Mouse (Mus musculus): ENCODE results near the gene Pdlim5. TPM values are rescaled to one million over a fixed set of nuclear protein-coding genes. Genes with fewer than 3 reads are reported as not detected.

Pdlim5 gene
- total RNA-seq, 2 experiments from 2014 or later, result 5.5 to 22.6 TPM

DNA sequence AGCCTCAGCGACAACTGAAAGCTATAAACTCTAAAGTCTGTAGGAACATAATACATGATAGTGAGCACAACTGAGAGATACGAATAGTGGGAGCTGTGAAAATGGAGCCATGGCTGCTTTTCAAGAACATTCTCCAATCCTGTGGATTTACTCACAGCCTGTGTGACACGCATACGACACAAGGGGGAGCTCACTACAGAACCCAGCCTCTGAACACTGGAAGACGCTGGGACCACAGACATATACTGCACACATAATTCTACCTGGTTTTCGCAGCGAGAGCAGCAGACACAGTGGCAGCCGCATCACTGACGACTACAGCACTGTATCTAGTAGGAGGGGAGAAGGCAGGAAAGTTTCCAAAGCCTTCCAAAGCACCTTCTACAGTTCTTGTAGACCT is 112.8 kb downstream of the Pdlim5 start:
- peak; percentile 74 for ATAC-seq (replicated peaks; ENCODE audit: low FRiP score, poor library complexity, severe bottlenecking)

DNA sequence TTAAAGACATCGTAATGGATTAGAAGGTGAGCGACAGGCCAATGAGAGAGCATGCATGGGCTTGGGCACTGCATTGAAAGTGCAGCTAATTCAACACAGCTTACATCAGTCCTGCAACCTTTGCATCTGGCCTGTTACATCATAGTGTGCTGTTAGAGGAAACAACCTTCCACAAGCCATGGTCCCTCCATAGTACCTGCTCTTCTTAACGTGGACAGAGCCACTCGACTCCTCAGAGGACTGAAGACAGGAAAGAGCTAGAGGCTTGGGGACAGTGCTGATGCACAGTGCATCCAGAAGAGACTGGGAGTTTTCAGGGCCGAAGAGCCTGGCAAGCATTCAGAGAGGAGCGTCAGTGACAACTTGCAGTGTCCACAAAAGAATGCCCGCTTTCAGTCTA is 113.8 kb downstream of the Pdlim5 start:
- ATAC-seq (replicated peaks; ENCODE audit: low FRiP score, poor library complexity, severe bottlenecking), result no peak

DNA sequence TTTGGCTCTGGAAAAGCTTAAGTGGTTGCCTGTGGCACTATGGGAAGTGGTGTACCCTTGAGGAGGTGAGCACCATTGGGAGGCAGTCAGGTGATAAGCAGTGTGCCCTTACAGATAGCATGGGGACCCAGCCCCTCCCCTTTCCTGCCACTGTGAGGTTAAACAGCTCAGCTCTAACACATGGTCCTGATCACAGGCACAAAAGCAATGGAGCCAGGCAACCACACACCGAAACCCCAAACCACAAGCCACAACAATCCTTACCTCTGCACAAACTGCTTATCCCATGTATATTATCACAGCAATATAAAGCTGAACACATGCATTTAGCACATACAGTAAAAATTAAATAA is 114.4 kb downstream of the Pdlim5 start:
- ATAC-seq (replicated peaks; ENCODE audit: low FRiP score, poor library complexity, severe bottlenecking), result no peak

DNA sequence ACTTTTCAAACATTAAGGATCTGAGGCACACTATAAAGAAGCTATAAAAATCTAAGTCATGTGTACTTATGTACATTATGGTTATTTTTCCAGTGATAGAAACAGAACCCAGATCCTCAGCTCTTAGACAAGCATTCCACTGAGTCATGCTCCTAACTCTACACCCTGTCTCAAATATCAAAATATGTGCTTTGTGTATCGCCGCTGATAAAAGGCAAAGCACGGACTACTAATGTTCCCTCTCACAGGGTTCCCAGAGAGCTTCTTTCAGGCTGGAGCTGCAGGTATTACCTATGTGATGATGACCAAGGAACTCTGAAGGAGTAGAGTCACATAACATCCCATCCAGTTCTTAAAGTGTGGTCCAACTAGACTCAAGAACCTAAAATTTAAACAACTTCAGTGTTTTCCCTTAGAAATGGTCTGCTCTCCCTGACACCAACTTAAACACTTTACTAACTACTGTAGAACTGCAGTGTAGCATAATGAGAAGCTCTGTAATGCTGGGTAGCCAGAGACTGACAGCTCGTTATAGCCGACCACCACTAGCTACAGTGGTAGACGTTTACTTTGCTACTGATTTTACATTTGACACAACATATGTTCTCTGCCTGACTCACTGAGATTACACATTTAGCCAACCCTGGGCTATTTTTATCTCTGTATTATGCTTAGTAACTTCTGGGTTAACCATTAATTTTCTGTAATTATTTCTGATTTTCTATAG is 115.0 kb downstream of the Pdlim5 start:
- no peak for ATAC-seq (replicated peaks; ENCODE audit: low FRiP score, poor library complexity, severe bottlenecking)

DNA sequence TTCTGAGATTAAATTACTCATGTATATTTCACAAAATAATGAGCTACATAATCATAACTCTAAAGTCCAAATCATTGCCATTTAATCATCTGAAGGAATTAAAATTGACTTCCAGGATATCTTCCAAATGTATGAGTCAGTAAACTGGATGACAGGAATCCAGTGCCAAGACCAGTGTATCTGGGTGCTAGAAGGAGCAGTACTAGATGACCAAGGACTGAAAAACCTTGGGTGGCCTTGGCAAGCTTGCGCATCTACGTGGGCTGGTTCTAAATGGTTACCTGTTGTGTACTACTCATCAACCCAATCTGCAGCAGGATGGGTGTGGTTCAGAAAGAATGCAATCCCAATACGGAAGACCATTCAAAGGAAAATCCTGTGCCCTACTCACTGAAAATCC is 116.5 kb downstream of the Pdlim5 start:
- no peak for ATAC-seq (replicated peaks; ENCODE audit: low FRiP score, poor library complexity, severe bottlenecking)

DNA sequence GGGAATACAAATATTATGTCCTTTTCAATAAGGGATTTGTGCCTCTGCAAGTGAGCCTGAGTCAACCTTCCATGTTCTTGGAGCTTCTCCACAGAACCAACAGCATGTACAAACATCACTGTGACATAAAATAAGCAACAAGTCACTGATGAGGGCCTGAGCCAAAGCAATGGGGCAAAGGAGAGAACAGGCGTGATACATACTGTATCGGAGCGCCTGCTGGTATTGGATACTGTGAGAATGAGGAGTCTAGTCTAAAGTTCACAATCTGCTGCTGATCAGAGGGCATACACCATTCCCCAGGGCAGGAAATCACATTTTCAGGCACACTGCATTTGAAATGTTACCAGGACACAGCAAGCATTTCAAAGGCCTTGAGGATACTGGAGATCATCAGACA is 119.0 kb downstream of the Pdlim5 start:
- no peak for ATAC-seq (replicated peaks; ENCODE audit: low FRiP score, poor library complexity, severe bottlenecking)

DNA sequence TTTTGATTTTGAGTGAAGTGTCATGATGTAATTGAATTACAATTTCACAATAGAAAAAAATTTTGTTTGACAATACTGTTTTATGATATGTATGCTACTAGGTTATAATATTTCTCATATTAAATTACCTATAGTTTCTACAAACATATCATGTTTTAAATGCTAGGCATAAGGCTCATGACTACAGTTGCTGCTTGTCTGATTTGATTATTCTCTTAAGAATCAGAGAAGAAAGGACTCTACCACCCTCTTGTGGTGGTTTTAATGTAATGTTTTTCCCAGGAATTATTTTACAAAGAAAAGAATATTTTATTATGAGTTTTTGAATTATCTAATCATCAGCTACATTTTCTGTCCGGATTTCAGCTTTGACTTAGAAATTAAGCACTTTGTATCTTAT is 120.5 kb downstream of the Pdlim5 start:
- ATAC-seq (replicated peaks; ENCODE audit: low FRiP score, poor library complexity, severe bottlenecking), result no peak

DNA sequence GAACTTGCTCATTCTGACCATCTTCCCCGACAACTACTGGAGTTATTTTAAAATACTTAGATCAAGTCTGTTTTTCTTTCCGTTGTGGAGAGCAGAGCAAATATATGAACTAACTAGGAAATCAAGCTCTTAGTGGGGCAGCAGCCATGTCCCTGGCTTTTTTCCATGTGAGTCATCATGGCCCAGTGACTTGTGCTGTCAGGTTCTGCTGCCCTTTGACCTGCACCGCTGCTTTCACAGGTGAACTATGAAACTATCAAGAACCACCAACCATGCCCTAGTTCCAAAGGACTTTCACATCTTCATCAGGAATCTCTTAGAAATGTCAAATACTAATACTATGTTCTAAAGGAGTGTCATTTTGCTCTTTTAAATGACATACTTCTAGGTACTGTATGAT is 121.0 kb downstream of the Pdlim5 start:
- ATAC-seq (replicated peaks; ENCODE audit: low FRiP score, poor library complexity, severe bottlenecking), result no peak

DNA sequence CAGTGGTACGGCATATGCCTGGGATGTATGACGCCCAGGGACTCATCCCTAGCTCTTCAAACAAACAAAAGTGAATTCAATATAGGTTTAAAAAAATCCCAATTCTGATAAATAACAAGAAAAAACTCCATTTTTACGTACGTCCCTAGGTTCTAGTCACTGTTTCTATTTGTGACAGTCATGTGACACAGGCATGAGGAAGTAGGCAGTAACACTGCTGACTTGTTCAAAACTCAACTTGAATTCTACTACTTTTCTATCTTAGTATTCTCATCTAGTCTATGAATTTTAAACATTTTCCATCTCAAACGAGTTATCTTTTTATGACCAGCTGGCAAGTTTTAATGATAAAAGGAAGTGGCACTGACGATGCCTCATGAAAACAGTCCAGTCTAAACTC is 122.2 kb downstream of the Pdlim5 start:
- ATAC-seq (replicated peaks; ENCODE audit: low FRiP score, poor library complexity, severe bottlenecking), result no peak

DNA sequence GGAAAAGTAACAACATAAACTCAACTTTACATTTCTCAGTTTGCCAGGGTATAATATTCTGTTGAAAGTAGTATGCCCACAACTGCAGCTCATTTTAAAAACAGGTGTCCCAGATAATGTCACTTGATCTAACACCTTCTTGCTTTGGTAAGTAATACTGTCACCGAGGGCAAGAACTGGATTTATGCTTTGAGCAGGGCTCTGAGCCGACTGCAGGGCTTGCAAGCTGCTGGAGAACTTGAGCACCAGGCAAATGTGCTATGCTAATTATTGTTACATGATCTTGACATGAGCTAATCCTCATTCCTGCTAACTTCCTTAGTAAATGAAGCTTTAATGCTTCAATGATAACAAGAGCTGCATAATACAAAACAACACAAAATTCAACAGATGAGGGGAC is 139.1 kb downstream of the Pdlim5 start:
- no peak for ATAC-seq (replicated peaks; ENCODE audit: low FRiP score, poor library complexity, severe bottlenecking)

DNA sequence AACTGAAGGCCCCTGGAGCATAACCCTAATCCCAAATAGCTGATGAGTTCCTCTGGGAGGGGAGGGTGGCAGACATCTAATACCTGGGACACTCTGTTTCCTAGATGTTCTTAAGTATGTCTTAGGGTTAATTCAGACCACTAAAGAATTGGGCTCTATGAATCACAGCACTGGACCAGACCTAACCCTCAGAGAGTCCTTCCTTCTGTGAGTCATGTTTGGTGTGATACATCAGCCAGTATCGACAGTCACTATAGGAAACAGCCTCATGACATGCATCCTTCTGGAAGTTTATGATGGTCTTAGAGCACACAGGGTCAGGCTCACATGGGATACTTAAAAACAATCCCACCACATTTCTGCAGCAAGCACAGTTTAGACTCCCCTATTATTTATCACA is 143.4 kb downstream of the Pdlim5 start:
- ATAC-seq (replicated peaks; ENCODE audit: low FRiP score, poor library complexity, severe bottlenecking), result no peak

DNA sequence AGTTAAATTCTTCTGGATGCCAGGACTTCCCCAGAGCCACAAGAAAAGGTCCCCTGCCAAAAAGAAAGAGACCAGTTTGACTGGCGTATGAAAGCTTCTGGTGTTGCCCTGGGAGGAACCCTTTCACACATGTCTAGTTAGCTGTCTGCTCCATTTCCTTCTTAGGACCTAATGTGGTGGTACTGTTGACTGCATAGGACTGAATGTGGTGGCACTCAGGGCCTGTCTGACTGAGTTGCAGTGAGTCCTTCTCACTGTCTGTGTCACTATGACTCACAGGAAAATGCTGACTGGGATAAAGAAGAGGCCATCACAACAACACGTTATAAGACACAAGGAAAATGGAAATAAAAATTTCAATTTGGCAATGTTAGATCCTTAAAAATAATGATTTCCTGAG is 146.0 kb downstream of the Pdlim5 start:
- no peak for ATAC-seq (replicated peaks; ENCODE audit: low FRiP score, poor library complexity, severe bottlenecking)

DNA sequence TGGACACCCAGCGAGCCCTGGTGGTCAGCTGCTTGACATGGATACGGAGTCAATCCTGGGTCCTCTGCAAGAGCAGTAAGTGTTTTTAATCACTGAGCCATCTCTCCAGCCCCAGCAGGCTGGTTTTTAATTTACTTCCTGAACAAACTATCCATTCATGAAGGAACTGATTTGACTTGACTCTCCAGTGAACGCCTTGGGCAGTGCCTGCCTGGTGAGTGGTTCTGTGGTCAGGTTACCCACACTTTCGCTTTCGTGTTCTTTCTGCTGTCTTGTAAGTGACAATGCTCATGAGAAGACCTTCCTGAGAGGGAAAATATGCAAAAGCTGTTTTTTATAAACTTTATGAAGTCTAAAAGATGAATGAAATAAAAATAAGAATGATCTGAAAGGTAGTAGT is 152.2 kb downstream of the Pdlim5 start:
- ATAC-seq (replicated peaks; ENCODE audit: low FRiP score, poor library complexity, severe bottlenecking), result no peak

DNA sequence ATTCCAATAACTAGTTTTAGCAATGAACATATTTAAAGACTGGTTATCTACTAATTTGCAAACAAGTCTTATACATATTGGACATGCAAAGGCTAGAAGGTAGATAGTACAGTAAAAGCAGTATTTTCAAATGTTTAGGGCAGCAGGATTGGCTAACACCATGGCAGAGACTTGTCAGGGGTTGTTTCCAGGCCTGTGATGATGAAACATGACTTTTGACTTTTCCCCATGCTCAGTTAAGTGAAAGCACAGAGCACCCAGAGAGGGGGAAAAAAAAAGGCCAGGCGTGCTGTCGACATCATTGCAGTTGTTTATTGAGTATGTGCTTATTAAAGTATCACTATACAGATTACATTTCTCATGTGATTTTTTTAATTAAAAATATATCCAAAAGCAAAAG is 156.2 kb downstream of the Pdlim5 start:
- ATAC-seq (replicated peaks; ENCODE audit: low FRiP score, poor library complexity, severe bottlenecking), result no peak

DNA sequence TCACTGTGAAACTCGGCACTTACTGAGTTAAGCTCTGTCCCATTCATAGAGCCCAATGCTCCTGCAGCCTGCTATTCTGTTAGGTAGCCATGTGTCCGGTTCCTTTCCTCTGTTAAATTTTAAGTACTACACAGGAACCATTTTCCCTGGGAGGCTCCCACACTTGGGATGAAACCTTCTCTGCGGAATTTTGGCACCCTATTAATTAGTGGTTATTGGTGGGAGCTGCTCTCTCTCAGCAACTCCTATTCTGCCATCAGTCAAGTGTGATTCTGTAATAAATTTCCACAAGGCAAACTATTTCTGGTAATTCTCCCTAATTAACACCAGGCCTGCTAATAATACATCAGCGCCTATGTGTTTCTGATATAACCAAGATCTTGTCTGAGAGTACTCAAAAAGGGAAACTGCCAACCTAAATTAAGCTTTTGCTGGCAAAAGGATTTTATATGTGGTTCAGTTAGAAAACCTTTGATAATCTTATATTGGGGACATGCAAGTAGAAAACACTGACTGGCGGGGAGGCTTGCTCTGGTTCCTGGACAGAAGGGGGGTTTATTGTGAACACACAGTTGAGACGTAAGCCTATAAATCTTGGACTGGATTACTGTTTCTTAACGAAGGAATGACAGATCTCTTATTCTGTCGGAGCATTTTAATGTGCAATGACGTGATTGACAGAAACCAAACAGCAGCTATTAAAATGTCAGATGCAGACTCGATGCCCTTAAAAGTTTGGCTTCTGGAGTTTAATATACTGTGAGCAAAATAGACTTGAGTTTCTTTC is 157.0 kb downstream of the Pdlim5 start:
- no peak for ATAC-seq (replicated peaks; ENCODE audit: low FRiP score, poor library complexity, severe bottlenecking)

DNA sequence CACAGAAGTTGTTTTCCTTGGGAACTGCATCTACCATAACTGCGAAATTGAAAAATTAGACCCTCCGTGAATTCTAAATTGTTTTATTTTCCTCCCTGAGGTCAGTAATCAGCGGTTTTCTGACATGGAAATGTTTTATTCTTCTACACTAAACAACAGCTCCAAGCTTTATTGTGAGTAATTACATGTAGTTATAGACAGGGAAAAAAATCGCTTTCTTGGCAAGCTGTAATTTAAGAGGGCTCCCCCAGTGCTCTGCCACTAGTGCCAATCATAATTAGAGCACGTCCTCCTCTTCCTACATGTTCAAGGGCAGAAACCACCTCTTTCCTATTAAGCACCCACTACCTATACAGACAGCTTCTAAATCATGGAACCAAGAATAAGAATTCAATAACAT is 157.9 kb downstream of the Pdlim5 start:
- no peak for ATAC-seq (replicated peaks; ENCODE audit: low FRiP score, poor library complexity, severe bottlenecking)

DNA sequence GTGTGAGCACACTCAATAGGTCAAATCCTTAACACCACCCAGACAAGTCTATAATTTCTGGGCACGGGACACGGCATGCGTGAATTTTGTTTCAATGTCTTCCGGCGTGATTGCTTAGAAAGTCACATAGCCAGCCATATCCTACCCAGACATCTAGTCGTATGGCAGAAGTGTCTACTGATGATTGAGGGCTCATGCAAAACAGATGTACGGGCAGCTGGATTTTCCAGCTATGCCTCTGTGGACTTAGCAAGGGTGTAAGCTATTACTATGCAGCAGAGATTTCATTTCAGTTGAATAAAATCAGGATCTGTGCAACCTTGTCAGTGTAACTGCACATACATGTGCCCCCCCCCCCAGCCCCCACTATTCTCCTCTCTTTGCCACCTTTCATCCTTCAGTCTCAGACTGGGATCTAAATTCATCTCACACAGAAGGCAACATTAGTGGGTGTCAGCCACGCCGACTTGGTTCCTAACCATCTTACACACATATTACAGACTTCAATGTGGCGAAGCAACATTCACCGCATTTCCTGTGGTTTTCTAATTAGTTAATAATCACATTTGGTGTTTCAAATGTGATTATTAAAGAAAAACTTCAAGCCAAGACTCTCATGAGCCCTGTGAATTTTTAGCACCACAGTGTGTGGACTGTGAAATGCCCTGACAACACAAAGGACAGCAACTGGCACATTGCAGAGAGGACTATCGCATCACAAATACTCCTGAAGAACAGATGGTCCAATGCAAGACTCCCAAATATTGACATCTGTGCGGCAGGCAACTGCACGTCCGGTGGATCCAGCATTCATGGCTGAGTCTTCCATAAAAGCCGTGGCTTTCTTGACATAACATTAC is 161.7 kb downstream of the Pdlim5 start:
- no peak for ATAC-seq (replicated peaks; ENCODE audit: low FRiP score, poor library complexity, severe bottlenecking)

DNA sequence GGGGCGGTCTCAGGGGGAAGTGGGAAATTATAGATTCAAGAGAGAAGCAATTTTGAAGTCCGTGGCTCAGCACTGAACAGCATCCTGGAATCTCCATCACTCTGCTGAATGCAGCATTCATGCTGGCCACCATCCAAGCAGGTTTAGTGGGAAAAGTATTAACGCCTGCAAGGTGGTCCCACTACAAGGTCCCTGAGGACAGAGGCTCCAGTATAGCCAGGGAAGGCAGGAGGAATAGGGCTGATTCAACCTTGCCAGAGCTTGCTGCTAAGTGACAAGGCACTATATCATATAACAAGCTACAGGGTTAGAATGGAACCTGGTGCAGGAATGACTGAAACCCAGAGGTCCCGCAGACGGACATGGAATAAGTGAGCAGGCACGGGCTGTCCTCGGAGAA is 166.8 kb downstream of the Pdlim5 start:
- ATAC-seq (replicated peaks; ENCODE audit: low FRiP score, poor library complexity, severe bottlenecking), result no peak

DNA sequence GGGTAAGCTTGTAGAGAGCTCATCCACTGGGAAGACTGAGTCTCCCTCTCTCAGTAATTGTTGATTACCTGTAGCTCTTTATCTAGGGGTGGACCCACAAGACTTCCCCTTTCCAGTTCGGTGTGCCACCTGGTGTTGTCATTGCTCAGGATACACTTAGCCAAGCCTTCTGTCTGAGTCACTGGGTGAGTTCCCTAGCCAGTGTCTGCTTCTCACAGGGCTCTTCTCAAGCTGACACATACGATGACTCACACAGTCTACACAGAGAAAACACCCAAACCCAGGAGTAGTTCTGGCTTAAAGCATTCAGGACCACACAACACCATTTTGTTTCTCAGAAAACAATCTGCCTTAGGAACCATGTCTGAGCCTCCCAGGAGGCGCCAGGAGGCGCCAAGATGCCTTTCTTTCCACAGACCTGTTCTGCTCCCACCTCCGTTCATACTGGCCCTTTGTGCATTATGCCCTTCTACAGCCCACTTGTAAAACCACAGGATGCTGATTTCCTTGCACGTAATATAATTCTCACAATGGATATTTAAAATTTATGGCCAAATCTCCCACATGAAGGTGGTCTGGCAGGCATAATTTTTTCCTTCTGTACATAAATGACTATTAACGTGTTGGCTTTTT is 172.9 kb downstream of the Pdlim5 start:
- ATAC-seq (replicated peaks; ENCODE audit: low FRiP score, poor library complexity, severe bottlenecking), result no peak

DNA sequence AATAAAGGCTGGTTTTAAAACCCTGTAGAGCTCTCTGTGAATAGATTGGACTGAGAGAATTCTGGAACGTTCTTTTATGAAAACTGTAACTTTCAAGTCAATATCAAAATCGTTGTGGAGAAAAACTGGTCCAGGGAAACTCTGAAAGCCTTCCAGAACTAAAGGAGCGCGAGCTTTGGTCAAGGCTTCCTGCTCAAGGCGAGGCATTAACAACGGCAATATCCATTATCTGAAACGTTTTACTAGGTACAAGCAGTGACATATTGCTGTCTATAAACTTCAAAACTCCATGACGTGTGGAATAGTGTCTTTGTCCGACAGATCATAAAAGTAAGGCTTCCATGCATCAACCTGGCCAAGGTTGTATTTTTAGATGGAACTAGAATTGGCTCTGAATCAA is 175.6 kb downstream of the Pdlim5 start:
- no peak for ATAC-seq (replicated peaks; ENCODE audit: low FRiP score, poor library complexity, severe bottlenecking)
